ENCODE assay signal across 8 mouse cellular contexts in the genomic region with DNA sequence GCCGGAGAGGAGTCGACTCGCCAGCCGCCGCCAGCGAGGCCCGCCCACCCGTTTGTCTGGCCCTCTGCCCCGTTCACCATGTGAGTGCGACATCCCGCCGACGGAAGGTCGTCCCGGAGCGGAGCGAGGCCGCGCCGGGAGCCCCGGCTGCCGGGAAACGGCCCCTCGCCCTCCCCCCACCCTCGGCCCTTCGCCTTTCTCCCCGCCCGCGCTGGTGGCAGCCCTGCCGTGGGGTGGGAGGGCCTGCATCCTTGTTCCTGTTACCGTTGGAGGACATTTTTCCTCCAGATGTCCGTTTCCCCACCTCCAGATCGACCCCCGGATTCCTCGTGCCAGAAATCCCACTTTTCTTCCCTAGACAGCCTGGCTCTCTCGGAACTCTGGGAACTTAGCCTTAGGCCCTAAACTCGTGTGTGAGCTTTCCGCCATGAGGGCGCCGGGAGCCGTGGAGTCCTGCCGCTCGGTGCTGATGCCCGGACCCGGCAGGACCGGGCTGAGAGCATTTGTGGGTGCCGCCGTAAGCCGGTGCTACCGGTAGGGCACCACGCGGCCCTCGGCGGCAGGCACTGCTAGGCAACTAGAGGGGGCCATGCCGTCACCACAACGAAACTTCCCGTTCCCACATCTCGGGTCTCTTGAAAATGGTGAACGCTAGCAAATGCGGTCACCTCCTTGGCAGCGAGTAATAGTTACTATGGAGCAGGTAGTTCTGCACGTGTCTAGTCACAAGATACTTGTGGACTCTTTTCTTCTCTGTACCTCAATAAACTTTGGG. TPM values are rescaled to one million over a fixed set of nuclear protein-coding genes. Genes with fewer than 3 reads are reported as not detected.
DNase-seq lines count a peak whose midpoint lies in the region; ATAC-seq lines count a peak whose summit lies in the region.

No protein-coding gene starts in this region.

- H3K4me1 ChIP-seq in forebrain, embryonic 12.5 days, result peaks cover 27% of the 10 kb centered on the region
- peaks cover 18% of the 10 kb centered on the region for H3K4me1 ChIP-seq in lung, embryonic 16.5 days (replicated peaks; ENCODE audit: control insufficient read depth, insufficient read depth, low read length)

- H3K9ac ChIP-seq in forebrain, embryonic 12.5 days, result peak overlapping the region; percentile 90
- H3K9ac ChIP-seq in lung, embryonic 16.5 days (ENCODE audit: low read length), result peak overlapping the region; percentile 89

- H3K27me3 ChIP-seq in forebrain, embryonic 12.5 days, result no peaks in the 10 kb centered on the region
- H3K27me3 ChIP-seq in lung, embryonic 16.5 days (ENCODE audit: control insufficient read depth, insufficient read depth, low read depth, low read length), result no peaks in the 10 kb centered on the region

- WGBS in forebrain, embryonic 12.5 days, result under 1% methylated on average over 58 of the region's 62 CpGs
- under 1% methylated on average over 56 of the region's 62 CpGs for WGBS in lung, embryonic 16.5 days

- H3K9me3 ChIP-seq in forebrain, embryonic 12.5 days, result no peaks in the 10 kb centered on the region
- no peaks in the 10 kb centered on the region for H3K9me3 ChIP-seq in lung, embryonic 16.5 days (ENCODE audit: control insufficient read depth, low read length)

- H3K36me3 ChIP-seq in forebrain, embryonic 12.5 days (replicated peaks), result peaks cover 16% of the 10 kb centered on the region
- H3K36me3 ChIP-seq in lung, embryonic 16.5 days (ENCODE audit: control insufficient read depth, insufficient read depth, low read length), result peaks cover 8% of the 10 kb centered on the region

- DNase-seq in CD4-positive, CD25-positive, alpha-beta regulatory T cell, adult 2 months (ENCODE audit: low read depth, low spot score), result peak; percentile 86
- DNase-seq in adrenal gland, postnatal 10 days, result peak; percentile 67
- DNase-seq in heart, postnatal 25 days (ENCODE audit: low spot score), result peak; percentile 21
- DNase-seq in layer of hippocampus, adult 18-20 months (ENCODE audit: low spot score in 2 of 2), result peak; percentile 21 to 47
- DNase-seq in thymus, postnatal 10 days (ENCODE audit: low spot score in 2 of 2), result peak; percentile 63 to 67

- peak overlapping the region; percentile 98 for H3K27ac ChIP-seq in forebrain, embryonic 12.5 days
- H3K27ac ChIP-seq in lung, embryonic 16.5 days (ENCODE audit: low read length), result peak overlapping the region; percentile 99

- peak overlapping the region; percentile 91 for H3K4me3 ChIP-seq in forebrain, embryonic 12.5 days (replicated peaks)
- H3K4me3 ChIP-seq in lung, embryonic 16.5 days (ENCODE audit: low read length), result peak overlapping the region; percentile 98

- peak; percentile 40; the same call in 1 of the 2 replicates for ATAC-seq in forebrain, embryonic 12.5 days (ENCODE audit: low FRiP score)
- peak; percentile 39 for ATAC-seq in lung, embryonic 16.5 days (ENCODE audit: low read depth)
- ATAC-seq in neutrophil, adult 5-6 weeks (ENCODE audit: extremely low read depth, insufficient number of reproducible peaks, low FRiP score, poor library complexity, severe bottlenecking), result peak; percentile 68

- H3K4me2 ChIP-seq in forebrain, embryonic 12.5 days, result peak overlapping the region; percentile 76
- H3K4me2 ChIP-seq in lung, embryonic 16.5 days (ENCODE audit: low read depth, low read length), result peak overlapping the region; percentile 76

- intact Hi-C loops in heart, postnatal 25 days (cut with DNase I), result no loop called here

RNA-seq across cellular contexts. Expression of a gene that starts 0.6 kb away (rescaled TPM):
- total RNA-seq in adrenal gland, postnatal 10 days (2021), result 100 to 1,000 TPM; 138 to 142 TPM
- 611 and 642 TPM in 2 replicates for polyA plus RNA-seq in forebrain, embryonic 12.5 days (2016; fragmentation: Nextera tagmentation; extraction: Ambion mirVana)
- 10 to 100 TPM; 77.8 to 89.3 TPM for total RNA-seq in heart, postnatal 25 days (2021)
- total RNA-seq in layer of hippocampus, adult 18-20 months (2021), result 100 to 1,000 TPM; 146 to 153 TPM
- polyA plus RNA-seq in lung, embryonic 16.5 days (2015; fragmentation: Nextera tagmentation; extraction: Ambion mirVana), result 432 and 461 TPM in 2 replicates
- 103 and 105 TPM in 2 replicates for total RNA-seq in neutrophil, adult 5-6 weeks (2017)

RNA-seq across cellular contexts. Expression of a gene that starts 23.7 kb away (rescaled TPM):
- total RNA-seq in adrenal gland, postnatal 10 days (2021), result 1,000 to 10,000 TPM; 4,995 to 5,524 TPM
- 2,091 and 2,135 TPM in 2 replicates for polyA plus RNA-seq in forebrain, embryonic 12.5 days (2016; fragmentation: Nextera tagmentation; extraction: Ambion mirVana)
- 1,000 to 10,000 TPM; 9,293 to 9,309 TPM for total RNA-seq in heart, postnatal 25 days (2021)
- 1,000 to 10,000 TPM; 1,726 to 1,851 TPM for total RNA-seq in layer of hippocampus, adult 18-20 months (2021)
- 2,116 and 2,117 TPM in 2 replicates for polyA plus RNA-seq in lung, embryonic 16.5 days (2015; fragmentation: Nextera tagmentation; extraction: Ambion mirVana)
- total RNA-seq in neutrophil, adult 5-6 weeks (2017), result 512 and 588 TPM in 2 replicates

RNA-seq across cellular contexts. Expression of a gene that starts 24.0 kb away (rescaled TPM):
- 100 to 1,000 TPM; 694 to 716 TPM for total RNA-seq in adrenal gland, postnatal 10 days (2021)
- 758 and 799 TPM in 2 replicates for polyA plus RNA-seq in forebrain, embryonic 12.5 days (2016; fragmentation: Nextera tagmentation; extraction: Ambion mirVana)
- total RNA-seq in heart, postnatal 25 days (2021), result 100 to 1,000 TPM; 502 to 533 TPM
- total RNA-seq in layer of hippocampus, adult 18-20 months (2021), result 100 to 1,000 TPM; 338 to 356 TPM
- polyA plus RNA-seq in lung, embryonic 16.5 days (2015; fragmentation: Nextera tagmentation; extraction: Ambion mirVana), result 647 and 740 TPM in 2 replicates
- total RNA-seq in neutrophil, adult 5-6 weeks (2017), result 597 and 674 TPM in 2 replicates

RNA-seq across cellular contexts. Expression of a gene that starts 32.0 kb away (rescaled TPM):
- total RNA-seq in adrenal gland, postnatal 10 days (2021), result 10 to 100 TPM; 37.1 to 51.9 TPM
- polyA plus RNA-seq in forebrain, embryonic 12.5 days (2016; fragmentation: Nextera tagmentation; extraction: Ambion mirVana), result 14.0 and 14.6 TPM in 2 replicates
- 10 to 100 TPM; 20.0 to 24.4 TPM for total RNA-seq in heart, postnatal 25 days (2021)
- total RNA-seq in layer of hippocampus, adult 18-20 months (2021), result 10 to 100 TPM; 39.6 to 41.9 TPM
- 10.2 and 11.4 TPM in 2 replicates for polyA plus RNA-seq in lung, embryonic 16.5 days (2015; fragmentation: Nextera tagmentation; extraction: Ambion mirVana)
- 70.1 and 75.0 TPM in 2 replicates for total RNA-seq in neutrophil, adult 5-6 weeks (2017)

RNA-seq across cellular contexts. Expression of a gene that starts 44.4 kb away (rescaled TPM):
- 10 to 100 TPM; 11.2 to 16.4 TPM for total RNA-seq in adrenal gland, postnatal 10 days (2021)
- polyA plus RNA-seq in forebrain, embryonic 12.5 days (2016; fragmentation: Nextera tagmentation; extraction: Ambion mirVana), result 100 and 102 TPM in 2 replicates
- total RNA-seq in heart, postnatal 25 days (2021), result 1 to 10 TPM; 2.1 to 2.2 TPM
- total RNA-seq in layer of hippocampus, adult 18-20 months (2021), result 1 to 10 TPM; 6.8 to 7.4 TPM
- polyA plus RNA-seq in lung, embryonic 16.5 days (2015; fragmentation: Nextera tagmentation; extraction: Ambion mirVana), result 79.0 and 80.3 TPM in 2 replicates
- 14.2 and 18.0 TPM in 2 replicates for total RNA-seq in neutrophil, adult 5-6 weeks (2017)

Comparison
In these comparisons a context has a peak if more than half of its experiments do, and no peak if none do; other contexts are left out.
1. Peak in every context shown above with its lines: DNase-seq, ATAC-seq, H3K4me3 ChIP-seq and H3K27ac ChIP-seq.
2. DNase-seq: peak in every context shown above with its lines; median percentile 86 in CD4-positive, CD25-positive, alpha-beta regulatory T cell, adult 2 months; 67 in adrenal gland, postnatal 10 days; 65 in thymus, postnatal 10 days; 34 in layer of hippocampus, adult 18-20 months; 21 in heart, postnatal 25 days.